Mouse (Mus musculus): ENCODE data around the gene Necab3. TPM values are rescaled to one million over a fixed set of nuclear protein-coding genes. Genes with fewer than 3 reads are reported as not detected.

Necab3 gene
- 10 to 100 TPM; 29.2 to 33.2 (median 30.4) TPM for total RNA-seq (2022)

DNA sequence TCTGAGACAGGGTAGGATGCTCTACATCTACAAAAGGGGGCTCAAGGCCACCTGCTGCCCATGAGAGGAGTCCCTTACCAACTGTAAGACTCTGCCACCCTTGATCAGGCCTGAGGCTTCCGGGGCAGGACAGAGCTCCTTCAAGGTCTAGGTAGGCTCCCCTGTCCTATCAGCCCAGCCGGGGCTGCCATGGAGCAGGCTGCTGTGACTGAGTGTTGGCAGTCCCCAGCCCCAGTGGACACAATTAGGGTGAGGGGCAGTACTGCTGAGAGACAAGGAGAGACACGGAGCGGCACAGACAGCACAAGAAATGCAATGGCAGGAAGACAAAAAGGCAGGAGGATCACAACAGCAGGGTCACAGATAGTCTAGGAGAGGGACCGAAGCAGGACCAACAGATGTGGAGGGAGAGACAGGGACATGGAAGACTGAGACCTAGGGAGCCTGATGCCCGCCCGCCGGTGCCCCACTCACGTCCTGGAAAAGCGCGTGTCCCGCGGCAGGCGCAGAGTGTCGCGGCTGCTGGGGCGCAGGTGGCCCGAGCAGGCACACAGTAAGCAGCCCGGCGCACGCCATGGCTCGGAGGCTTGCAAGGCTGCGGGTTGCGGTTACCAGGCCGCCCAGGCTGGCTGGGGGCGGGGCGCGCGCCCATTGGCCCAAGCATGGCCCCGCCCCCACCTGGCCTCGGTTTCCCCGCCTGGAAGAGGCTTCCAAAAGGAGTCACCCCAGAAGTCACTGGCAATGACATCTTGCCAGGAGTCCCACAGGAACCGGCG lies at the start of gene Necab3:
Necab3 (minus strand) TSS at position 627 of the 776 bp plus-strand sequence.
- DNase-seq (ENCODE audit: low spot score in 2 of 2): peak in 1 of 2 experiments; percentile 45

DNA sequence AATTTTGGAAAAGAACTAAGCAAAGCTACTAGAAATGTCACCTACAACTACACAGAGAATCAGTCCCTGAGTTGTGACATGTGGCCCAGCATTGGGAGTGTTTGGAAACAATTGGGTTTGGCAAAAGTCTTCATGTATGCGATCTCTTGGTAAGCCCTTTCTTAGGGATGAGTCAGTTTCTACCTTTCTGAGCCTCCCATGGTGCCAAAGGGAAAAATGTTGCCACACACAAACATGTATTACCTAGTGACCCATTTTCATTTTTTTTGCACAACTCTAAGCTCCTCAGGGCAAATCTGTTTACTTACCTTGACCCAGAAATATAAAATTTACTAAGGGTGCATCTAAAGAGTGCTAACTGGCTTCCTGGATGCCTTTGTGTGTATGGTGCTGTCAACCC lies 48.3 kb upstream of the Necab3 start:
- DNase-seq (ENCODE audit: low spot score in 2 of 2): no peak

DNA sequence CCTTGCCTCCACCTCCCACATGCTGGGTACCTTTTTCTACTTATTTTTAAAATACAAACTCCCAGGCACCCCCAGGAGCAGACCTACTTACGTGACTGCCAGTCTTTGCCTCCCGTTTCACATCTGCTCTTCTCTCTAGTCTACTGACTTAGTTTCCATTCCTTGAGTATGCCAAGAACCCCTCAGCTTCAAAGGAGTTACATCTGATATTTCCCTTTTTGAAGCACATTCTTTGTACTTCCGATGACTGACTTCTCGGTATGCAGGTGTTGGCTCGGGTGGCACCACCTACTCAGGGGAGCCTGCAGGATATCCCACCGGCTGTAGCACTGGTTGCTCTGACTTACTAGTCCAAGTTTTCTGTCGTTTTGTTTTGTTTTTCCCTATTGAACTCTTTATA lies 45.5 kb upstream of the Necab3 start:
- DNase-seq (ENCODE audit: low spot score in 2 of 2): no peak

DNA sequence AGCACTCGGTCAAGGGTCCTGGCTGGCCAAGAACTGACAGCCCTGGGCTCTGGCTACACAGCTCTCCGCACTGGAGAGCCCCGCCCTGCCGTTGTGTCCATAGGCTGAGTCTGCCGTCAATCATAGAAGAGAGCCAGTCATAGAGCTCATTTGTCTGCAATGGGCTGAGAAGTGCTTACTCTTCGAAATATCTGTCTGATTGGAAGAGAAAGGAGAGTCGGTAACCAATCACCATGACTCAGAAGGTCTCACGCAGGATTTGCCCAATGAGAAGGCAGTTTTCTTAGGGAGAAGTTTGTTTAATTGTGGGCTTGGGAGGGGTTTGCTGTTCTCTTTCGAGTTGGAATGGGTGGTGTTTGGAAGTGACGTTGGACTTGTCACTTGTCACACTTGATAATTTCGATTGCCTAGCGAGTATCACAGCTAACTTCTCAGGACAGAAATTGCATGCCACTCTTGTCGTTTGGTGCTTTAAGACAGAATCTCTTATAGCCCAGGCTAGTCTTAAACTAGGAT lies 45.0 kb upstream of the Necab3 start, which contains the start of gene Pxmp4:
Pxmp4 (minus strand) TSS at position 71 of the 516 bp plus-strand sequence.
- peak; percentile 99 to 100 for DNase-seq (ENCODE audit: low spot score in 2 of 2)

DNA sequence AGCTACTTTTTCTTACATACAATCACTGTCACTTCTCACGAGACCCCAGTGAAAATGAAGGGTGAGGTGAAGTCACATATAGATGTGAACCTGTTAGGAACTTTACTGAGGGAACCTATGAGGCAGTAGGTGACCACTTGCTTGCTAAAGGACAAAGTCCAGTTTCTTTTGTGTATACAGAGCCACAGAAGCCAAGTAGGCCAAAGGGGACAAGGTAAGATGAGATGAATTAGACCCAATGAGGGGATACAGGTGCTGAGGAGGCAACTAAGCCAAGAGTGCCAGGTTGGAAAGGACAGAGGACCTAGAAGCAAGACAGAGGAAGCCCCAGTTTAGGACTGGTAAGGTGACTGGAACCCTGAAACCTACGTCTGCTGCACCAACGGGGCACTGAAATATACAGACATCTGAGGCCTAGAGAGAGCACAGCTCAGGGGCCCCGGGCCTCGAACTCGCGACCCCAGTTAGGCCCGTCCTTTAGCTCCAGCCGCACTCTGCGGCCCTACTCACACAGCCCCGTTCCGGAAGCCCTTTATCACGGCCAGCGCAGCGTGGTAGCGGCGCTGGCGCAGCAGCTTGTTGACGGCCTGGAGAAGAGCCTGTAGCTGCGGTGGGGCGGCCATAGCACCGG lies 44.4 kb upstream of the Necab3 start:
- DNase-seq (ENCODE audit: low spot score in 2 of 2): no peak

DNA sequence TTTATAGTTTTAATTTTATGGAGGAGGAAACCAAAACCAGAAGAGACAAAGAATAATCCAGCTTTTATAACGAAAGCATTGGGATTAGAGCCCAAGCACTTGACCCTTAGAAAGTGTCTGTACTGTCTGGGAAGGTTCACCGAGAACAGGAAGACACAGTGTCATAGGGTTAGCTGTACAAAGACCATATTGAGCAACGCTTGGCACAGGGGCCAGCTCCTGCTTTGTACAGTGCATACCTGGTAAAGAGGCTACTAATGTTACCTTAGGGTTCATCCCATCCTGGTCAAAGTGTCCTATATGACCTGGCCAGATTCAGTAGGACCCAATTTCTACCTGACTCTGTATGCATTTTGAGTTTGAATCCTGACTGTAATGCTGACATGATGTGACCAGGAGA lies 42.6 kb upstream of the Necab3 start:
- no peak for DNase-seq (ENCODE audit: low spot score in 2 of 2)

DNA sequence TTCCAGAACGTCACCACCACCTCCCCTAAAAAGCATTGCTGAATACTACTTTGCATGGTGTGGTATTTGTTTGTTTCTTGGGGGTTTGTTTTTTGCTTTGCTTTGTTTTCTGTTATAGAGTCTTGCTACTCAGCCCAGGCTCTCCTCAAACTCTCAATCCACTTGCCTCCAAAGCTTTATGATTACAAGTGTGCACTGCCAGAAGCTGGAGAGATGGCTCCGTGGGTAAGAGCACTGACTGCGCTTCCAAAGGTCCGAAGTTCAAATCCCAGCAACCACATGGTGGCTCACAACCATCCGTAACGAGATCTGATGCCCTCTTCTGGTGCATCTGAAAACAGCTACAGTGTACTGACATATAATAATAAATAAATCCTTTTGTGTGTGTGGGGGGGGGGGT lies 41.9 kb upstream of the Necab3 start:
- no peak for DNase-seq (ENCODE audit: low spot score in 2 of 2)

DNA sequence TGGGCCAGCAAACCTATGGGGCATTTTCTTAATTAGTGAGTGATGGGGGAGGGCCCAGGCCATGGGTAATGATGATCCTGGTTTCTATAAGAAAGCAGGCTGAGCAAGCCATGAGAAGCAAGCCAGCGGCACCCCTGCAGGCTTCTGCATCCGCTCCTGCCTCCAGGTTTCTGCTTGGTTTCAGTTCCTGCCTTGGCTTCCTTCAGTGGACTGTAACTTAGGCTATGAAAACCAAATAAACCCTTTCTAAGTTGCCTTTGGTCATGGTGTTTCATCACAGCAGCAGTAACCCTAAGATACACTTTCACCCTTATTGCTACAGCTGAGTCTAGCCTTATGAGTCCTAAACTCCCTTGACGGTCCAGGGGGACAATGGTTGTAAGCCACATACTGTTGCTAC lies 38.7 kb upstream of the Necab3 start:
- no peak for DNase-seq (ENCODE audit: low spot score in 2 of 2)

DNA sequence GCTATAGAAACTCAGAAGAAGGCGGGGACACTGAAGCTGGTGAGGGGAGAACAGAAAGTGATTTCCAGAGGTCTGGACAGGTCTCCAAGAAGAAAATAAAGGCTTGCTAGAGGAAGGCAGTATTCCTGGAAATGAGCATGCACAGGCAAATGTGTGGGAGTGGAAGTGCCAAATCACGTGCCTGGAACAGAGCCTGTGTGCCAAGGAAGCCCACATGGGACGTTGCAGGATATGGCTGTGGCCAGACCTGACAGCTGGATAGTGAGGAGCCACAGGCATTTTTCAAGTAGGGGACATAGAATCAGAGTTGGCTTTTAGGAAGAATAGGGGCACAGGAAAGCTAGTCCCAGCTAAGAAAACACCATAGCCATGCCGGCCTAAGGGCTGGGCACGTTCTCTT lies 37.1 kb upstream of the Necab3 start:
- no peak for DNase-seq (ENCODE audit: low spot score in 2 of 2)

DNA sequence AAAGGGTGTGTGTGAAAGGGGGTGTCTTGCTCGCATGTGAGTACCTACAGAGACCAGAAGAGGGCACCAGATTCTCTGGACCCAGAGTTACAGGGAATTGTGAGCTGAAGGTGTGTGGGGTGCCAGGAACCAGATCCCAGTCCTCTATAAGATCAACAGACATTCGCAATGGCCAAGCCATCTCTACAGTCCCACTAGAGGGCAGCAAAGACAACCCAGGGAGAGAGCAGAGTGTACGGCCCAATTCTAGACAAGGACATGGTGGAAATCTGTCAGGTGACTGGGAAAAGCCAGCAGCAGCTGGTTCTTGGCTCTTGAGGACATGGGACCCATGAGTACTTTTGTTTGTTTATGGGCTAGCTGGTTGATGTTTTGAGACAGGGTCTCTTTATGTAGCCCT lies 34.3 kb upstream of the Necab3 start:
- no peak for DNase-seq (ENCODE audit: low spot score in 2 of 2)

DNA sequence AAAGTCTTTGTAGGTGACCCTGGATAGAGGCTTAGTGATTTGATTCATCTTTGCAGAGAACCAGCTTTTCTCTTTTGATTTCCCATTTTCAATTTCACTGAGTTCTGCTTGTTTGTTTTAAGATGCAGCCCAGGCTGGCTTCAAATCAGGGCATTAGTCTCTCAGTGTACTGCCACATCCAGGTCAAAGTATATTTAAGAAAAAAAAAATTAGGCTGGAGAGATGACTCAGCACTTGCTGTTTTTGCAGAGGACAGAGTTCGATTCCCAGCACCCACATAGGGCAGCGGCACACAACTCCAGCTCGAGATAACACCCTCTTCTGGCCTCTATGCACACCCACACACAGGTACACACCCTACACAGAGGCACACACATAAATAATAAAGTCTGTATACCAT lies 32.5 kb upstream of the Necab3 start:
- no peak for DNase-seq (ENCODE audit: low spot score in 2 of 2)

DNA sequence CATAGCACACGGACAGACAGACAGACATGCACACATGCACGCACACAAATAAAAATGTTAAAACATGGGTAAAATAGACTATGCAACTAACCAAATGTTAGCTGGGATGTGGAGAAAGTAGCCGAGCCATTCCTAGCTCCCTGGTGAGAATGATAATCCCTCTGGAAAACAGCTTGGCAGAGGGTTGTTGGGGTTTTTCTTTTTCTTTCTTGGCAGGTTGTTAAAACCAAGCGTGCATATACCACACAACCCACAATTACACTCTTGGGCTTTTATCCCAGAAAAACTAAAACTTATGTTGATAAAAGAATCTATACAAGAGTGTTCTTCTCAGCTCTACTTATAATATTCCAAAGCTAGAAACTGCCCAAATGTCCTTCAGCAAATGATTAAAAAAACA lies 30.4 kb upstream of the Necab3 start:
- no peak for DNase-seq (ENCODE audit: low spot score in 2 of 2)

DNA sequence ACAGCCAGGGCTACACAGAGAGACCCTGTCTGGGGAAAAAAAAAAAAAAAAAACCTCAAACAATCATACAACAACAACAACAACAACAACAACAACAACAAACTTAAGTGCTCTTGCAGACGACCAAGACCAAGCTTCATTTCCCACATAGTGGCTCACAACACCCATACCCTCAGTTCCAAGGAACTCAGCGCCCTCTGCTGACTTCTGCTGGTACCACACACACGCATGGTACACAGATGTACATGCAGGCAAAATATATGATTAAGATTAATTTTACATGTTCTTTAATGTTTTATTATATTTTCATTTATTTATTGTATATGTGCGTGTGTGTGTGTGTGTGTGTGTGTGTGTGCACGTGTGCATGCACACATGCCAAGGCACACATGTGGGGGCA lies 27.7 kb upstream of the Necab3 start:
- DNase-seq (ENCODE audit: low spot score in 2 of 2): no peak

DNA sequence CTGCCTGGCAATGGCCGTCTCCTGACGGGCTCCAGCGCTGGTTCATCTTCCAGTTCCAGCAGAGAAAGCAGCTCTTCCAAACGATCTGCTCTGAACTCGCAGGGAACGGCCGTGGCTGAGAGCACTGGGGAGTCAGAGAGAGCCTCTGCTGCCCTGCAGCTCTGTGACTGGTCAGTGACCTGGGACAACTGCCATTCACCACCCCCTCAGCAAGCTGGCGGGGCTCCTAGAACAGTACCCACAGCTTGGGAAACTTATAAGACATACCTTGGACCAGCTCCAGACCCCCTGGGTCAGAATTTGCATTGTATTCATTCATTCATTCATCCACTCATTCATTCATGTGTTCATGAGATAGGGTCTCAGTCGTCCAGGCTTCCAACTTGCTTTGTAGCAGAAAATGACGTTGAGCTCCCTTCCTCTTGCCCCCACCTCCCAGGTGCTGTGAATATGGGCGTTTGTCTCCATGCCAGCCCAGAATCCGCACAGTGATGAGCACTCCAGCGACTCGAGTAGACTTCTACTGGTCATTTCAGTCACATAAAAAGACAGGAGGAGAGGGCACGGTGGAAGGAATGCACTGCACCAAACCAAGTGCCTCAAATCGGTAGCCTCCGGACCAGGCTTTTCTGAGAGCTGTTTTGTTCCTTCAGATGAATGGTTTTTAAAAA lies 26.4 kb upstream of the Necab3 start:
- no peak for DNase-seq (ENCODE audit: low spot score in 2 of 2)

DNA sequence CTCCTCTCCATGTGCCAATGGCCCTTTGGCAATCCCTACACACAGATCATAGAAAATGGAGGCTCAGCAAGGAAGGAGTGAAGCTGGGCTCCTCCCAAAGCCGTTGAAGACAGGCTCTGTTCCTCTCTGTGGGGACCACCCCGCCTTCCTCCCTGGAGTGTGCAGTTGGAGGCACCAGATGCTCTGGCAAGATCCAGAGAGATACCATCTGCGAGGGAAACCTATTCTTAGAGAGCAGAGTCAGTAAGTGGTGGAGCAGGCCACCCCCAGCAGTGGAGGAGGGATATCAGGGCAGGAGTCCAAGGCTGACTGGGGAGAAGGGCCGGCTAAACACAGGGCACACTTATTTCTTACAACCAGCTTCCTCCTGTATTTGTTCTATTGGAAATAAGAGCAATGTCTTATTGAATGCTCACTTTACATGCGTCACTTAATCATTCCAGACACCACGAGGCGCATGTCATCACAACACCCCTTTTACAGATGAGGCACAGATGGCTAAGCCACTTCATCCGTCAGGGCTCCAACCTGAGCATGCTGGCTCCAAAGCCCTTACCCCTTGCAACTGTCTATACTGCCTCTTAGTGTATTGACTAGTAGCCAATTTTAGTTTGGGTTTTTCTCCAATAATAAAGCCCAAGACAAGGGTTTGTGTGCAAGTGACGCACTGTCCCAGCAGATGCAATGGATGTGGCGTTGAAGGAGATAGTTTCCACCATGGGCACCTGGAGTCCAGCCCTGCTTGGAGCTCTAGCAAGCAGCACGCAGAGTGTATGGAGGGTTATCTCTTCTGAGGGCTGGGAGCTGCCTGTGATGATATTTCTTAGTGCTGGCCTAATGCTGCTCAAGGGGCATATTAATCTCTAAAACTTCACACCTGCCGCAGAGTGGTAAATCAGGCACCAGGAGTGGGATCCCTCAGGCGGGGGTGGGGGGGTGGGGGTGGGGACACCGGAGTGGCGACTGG lies 25.5 kb upstream of the Necab3 start:
- DNase-seq (ENCODE audit: low spot score in 2 of 2): peak; percentile 93 to 94

DNA sequence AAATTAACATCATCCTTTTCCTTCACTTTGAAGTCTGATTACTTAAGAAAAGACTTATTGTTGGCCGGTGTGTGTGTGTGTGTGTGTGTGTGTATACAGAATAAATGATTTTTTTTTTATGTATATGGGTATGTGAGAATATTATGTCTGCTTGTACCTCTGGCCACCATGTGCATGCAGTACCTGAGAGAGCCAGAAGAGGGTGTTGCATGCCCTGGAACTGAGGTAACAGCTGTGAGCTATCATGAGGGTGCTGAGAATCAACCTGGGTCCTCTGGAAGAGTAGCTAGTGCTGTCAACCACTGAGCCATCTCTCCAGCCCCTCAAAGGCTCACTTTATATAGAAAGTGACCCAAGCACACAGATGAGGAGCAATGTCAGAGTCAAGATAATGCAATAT lies 22.7 kb upstream of the Necab3 start:
- DNase-seq (ENCODE audit: low spot score in 2 of 2): no peak

DNA sequence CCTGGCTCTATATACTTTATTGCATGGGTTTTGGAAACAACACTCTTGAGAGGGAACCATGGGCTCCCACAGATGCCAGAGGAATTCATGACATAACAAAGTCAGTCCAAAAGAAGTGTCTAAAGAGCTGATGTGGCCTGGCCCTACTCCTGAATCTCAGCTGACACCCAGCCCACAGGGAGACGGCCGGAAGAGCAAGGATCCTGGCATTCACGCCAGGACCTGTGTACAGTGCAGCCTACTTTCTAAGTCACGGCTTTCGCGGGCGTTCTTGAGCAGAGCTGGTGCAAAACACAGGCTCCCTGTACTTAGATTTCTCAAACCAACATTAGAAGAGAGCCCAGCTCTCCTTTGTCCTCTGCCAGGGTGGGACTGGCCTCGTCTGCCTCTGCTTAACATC lies 21.9 kb upstream of the Necab3 start:
- no peak for DNase-seq (ENCODE audit: low spot score in 2 of 2)

DNA sequence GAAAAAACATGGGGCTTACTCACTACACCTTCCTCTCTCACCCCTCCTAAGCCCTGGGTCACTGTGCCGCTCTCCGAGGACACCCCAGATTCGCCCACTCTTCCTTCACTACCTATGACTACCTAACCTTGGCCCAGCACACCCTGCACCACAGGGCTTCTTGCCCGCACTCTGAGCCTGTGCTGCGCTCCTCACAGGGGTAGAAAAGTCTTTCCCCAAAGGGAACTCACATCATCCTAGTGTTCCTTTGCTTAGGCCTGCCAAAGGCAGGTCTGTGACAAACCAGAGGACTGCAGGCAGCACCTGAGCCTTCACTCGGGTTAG lies 19.0 kb upstream of the Necab3 start:
- no peak for DNase-seq (ENCODE audit: low spot score in 2 of 2)

DNA sequence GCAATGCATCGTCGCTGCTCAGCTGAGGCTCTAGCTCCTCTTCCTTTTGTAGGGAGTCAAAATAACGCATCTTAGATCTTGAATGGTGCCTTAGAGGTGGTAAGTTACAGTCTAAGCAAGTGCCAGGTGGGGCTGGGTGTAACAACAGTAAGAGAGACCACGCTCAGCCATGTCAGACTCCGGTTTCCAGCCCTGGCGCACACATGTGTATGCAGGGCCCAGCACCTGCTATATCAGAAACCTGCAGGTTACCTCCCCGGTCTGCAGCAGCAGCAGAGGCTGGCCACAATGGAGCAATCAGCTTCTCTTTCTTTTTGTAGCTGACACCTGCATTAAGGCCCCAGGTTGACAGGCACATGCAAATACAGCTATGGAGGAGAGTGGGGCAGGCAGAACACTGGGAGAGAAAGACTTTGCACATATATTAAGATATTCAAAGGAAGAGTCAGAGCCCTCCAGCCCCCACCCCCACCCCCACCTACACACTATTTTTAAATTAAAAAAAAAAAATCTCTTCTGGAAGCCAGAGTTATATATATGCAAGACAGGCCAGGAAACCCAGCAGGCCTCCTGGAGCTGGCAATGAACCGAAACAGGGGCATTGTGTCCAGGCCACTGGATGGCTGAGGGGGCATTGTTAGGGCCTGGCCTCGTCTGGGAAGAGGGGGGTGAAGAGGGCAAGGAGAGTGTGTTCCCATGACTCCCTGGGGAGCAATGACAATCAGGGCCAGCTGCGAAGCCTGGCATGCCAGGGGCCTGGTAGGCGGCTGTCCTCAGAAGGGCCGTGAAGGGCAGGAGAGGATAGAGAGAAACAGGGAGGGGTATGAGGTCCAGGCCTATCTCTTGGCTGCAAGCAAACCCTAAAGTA lies 18.4 kb upstream of the Necab3 start:
- DNase-seq (ENCODE audit: low spot score in 2 of 2): no peak

DNA sequence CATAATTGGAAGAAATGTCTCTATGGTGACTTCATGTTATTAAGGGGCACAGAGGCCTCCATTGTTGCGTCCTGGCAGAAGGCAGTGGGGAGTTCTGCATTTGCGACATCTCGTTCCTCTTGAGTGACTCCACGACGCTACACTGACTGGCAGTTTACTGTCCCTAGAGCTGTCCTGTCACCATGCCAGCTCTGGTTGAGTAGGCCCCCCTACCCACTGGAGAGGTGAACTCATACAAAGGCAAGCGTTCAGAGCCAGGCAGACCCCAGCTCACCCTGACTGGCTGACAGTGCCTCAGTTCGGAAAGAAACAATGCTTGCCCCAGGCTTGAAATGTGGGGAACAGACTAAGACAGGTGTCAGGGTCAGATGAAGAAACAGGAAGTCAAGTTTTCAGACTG lies 15.6 kb upstream of the Necab3 start:
- DNase-seq (ENCODE audit: low spot score in 2 of 2): no peak

All from layer of hippocampus, adult 8-10 months (tissue).